Mouse (Mus musculus): Measurements from ENCODE around the gene Gpa33. TPM values are rescaled to one million over a fixed set of nuclear protein-coding genes. Genes with fewer than 3 reads are reported as not detected.
"Not testable (repeated sequence)": the region's sequence is repeated elsewhere in the genome, so short reads cannot be mapped to it uniquely, and the experiment has no call there.

The Gpa33 gene
- total RNA-seq, 1 experiment from 2014 or later: not detected

DNA sequence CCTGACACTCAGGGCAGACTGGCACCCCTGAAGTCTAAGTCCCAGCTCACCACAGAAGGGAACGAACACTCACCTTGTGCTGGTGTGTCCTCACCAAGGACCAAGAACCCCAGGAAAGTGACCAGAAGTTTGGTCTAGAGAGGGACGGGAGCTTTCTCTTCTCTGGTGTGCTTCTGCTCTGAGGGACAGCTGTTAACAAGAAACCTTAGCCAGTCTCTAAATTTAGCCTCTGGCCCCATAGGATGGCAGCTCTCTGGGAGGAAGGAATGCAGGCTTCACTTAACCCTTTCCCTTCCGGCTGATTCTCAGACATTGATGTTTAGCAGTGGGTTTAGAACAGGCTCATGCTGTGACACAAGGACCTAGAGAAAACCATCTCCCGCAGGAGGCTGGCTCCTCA, 2.3 kb upstream of the Gpa33 start, which contains the start of gene Dusp27:
TSS of gene Dusp27 (minus strand) at position 204 of the 400 bp plus-strand sequence.
- no peak for ATAC-seq (ENCODE audit: extremely low read depth, insufficient number of reproducible peaks, low FRiP score, poor library complexity, severe bottlenecking)

DNA sequence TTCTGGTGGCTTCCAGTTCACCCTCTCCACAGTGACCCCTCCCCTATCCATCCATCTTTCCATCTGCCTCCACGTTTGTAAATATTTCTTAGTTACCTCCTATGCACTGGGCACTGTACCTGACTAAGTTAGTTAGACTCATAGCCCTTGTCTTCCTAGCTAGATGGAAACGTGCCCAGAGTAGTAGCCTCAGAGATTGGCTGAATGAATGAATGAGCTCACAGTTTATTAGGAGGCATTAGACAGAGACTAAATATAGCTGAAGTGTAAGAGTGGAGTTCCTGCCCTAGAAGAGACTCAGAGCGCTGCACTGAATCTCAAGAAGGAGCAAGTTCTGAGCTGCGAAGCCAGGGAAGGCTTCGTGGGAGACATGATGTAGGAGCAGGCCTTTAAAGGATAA, 1.5 kb upstream of the Gpa33 start:
- no peak for ATAC-seq (ENCODE audit: extremely low read depth, insufficient number of reproducible peaks, low FRiP score, poor library complexity, severe bottlenecking)

DNA sequence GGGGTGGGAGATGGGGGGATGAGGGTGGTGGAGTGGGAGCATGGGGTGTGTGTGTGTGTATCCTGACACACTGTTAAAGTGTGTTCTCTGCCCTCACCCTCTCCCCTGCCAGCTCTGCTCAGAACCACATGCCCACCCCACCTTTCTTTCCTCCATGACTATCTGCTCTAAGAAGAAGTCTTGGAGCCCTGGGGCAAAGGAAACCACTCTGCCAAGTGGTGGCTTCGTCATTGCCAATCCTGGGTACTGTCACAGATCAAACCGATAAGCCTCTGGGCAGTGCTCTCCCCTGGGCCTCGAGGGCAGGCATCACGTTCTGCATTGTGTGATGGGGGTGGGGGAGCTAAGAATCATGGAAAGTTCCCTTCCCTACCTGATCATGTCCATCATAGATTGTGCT, 2.3 kb downstream of the Gpa33 start:
- no peak for ATAC-seq (ENCODE audit: extremely low read depth, insufficient number of reproducible peaks, low FRiP score, poor library complexity, severe bottlenecking)

DNA sequence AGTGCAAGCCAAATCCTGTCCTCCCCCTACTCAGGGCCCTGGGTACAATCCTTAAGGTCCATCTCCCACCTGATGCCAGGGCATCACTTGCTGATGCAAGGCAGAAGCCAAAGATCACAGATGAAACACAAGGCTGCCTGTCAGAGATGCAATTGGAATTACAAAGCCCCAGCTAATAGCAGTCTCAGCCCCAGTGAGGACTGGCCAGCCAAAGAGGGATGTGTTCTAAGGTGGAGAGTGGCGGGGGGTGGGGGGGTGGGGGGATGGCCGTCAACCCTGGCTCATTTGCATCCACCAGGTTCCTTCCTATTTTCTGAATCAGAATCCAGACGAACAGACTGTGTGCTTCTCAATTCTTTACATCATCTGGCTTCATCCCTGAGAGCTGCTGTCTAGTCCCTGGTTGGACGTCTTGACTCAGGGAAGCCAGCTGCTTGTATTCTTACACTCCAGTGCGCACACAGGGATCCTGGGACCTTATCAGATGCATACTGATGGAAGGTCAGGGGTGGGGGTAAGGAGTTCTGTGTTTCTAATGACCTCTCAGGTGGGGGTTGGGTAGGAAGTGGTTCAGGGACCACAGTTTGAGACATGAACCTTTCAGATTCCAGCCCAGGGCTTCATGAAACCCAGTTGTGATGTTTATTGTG, 5.2 kb downstream of the Gpa33 start:
- no peak for ATAC-seq (ENCODE audit: extremely low read depth, insufficient number of reproducible peaks, low FRiP score, poor library complexity, severe bottlenecking)

- ATAC-seq (ENCODE audit: extremely low read depth, insufficient number of reproducible peaks, low FRiP score, poor library complexity, severe bottlenecking): no peak
Measured at GRCm38 (mm10) chr1:166137244-166137938, 7.4 kb downstream of the Gpa33 start.

- peak; percentile 54; the same call in 1 of the 2 replicates for ATAC-seq (ENCODE audit: extremely low read depth, insufficient number of reproducible peaks, low FRiP score, poor library complexity, severe bottlenecking)
Measured at GRCm38 (mm10) chr1:166138136-166138535, 8.1 kb downstream of the Gpa33 start.

- no peak for ATAC-seq (ENCODE audit: extremely low read depth, insufficient number of reproducible peaks, low FRiP score, poor library complexity, severe bottlenecking)
Measured at GRCm38 (mm10) chr1:166139113-166139512, 9.1 kb downstream of the Gpa33 start.

GRCm38 (mm10) chr1:166139620-166140184, 9.7 kb downstream of the Gpa33 start:
- ATAC-seq (ENCODE audit: extremely low read depth, insufficient number of reproducible peaks, low FRiP score, poor library complexity, severe bottlenecking): no peak

DNA sequence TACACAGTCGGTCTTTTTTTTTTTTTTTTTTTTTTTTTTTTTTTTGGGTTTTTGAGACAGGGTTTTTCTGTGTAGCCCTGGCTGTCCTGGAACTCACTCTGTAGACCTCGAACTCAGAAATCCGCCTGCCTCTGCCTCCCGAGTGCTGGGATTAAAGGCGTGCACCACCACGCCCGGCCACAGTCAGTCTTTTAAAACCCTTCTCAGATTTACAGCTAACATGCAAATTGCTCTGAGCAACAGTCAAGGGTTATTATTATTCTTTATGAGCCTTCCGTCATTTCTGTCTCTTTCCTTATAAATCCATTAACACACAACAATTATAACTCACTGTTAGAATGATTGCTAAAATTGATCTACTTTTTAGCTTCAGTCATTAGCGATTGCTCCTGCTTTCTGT, 11.8 kb downstream of the Gpa33 start:
- ATAC-seq (ENCODE audit: extremely low read depth, insufficient number of reproducible peaks, low FRiP score, poor library complexity, severe bottlenecking): not testable (repeated sequence)

GRCm38 (mm10) chr1:166142369-166142768, 12.3 kb downstream of the Gpa33 start:
- ATAC-seq (ENCODE audit: extremely low read depth, insufficient number of reproducible peaks, low FRiP score, poor library complexity, severe bottlenecking): no peak

DNA sequence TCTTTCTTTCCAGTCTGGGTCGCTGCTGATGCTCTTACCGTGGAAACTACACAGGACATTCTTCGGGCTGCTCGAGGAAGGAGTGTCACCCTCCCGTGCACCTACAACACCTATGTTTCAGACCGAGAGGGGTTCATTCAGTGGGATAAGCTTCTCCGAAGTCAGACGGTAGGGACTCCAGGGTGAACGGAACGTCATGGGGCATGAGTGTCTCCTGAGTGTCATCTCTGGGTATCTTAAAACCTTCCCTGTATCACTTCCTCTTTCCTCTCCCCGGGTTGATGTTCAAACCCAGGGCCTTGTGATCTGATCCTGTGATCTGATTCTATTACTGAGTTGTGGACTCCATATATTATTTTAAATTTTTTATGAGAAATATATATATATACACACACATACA, 16.6 kb downstream of the Gpa33 start:
- ATAC-seq (ENCODE audit: extremely low read depth, insufficient number of reproducible peaks, low FRiP score, poor library complexity, severe bottlenecking): no peak

DNA sequence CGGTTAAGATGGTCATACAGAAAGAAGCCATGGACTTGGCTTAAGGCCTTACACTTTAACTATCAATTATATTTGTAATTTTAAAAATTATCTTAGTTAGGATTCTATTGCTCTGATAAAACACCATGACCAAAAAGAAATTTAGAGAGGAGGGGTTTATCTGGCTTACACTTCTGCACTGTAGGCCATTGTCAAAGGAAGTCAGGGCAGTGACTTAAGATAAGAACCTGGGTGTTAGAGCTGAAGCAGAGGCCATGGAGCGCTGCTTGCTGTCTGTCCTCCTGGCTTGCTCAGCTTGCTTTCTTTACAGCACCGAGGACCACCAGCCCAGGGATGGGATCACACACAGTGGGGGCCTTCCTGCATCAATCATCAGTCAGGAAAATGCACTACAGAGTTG, 17.6 kb downstream of the Gpa33 start:
- ATAC-seq (ENCODE audit: extremely low read depth, insufficient number of reproducible peaks, low FRiP score, poor library complexity, severe bottlenecking): no peak

GRCm38 (mm10) chr1:166149441-166149840, 19.4 kb downstream of the Gpa33 start:
- no peak for ATAC-seq (ENCODE audit: extremely low read depth, insufficient number of reproducible peaks, low FRiP score, poor library complexity, severe bottlenecking)

DNA sequence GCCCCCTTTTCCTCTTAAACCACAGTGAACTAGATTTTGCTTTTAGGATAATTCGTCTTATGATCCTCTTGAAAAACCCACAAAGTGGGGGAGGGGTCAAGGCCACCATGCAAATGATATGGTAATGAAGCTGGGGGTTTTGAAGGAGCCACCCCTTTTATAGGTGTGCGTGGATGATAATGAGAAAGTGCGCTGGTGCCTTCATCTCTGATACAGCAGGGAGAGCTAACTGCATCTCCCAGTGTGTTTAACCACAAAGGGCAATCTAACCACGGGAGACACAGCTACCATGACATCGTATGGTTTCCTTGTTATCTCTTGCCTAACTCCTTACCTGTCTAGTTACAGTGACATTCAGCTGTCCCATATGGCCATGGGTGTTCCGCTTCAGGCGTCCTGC, 20.0 kb downstream of the Gpa33 start:
- ATAC-seq (ENCODE audit: extremely low read depth, insufficient number of reproducible peaks, low FRiP score, poor library complexity, severe bottlenecking): no peak

DNA sequence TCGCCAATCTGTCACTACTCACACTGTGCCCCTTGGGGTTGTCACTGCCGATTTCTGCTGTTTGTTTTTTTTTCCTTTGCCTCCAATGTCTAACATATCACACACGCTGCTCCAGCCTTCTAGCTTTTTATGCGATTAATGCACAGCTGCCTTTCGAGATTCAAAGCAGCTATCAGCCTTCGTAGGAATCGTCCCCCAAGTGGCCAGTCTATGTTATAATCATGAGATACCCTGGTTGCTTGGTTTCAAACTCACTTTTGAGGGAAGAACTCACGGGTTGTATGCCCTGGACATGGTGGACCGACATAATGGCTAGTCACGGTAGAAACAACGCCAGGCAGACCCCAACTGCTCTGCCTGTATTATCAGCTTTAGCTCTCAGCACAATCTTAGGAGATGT, 21.3 kb downstream of the Gpa33 start:
- no peak for ATAC-seq (ENCODE audit: extremely low read depth, insufficient number of reproducible peaks, low FRiP score, poor library complexity, severe bottlenecking)

DNA sequence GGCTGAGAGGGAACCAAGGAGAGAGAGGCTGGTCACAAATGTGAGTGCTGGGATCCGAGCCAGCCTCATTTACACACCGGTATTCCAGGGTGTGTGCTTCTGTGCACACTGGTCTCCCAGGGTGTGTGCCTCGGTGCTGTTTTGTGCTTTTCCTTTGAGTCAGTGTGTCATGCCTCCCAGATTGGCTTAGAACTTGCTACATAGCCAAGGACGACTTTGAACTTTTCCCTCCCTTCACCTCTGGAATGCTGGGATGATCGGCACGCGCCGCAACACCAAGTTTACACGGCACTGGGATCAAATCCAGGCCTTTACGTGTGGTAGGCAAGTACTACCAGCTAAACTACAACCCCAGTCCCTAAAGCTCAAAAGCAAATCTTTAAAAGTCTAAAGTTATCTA, 22.0 kb downstream of the Gpa33 start:
- ATAC-seq (ENCODE audit: extremely low read depth, insufficient number of reproducible peaks, low FRiP score, poor library complexity, severe bottlenecking): no peak

DNA sequence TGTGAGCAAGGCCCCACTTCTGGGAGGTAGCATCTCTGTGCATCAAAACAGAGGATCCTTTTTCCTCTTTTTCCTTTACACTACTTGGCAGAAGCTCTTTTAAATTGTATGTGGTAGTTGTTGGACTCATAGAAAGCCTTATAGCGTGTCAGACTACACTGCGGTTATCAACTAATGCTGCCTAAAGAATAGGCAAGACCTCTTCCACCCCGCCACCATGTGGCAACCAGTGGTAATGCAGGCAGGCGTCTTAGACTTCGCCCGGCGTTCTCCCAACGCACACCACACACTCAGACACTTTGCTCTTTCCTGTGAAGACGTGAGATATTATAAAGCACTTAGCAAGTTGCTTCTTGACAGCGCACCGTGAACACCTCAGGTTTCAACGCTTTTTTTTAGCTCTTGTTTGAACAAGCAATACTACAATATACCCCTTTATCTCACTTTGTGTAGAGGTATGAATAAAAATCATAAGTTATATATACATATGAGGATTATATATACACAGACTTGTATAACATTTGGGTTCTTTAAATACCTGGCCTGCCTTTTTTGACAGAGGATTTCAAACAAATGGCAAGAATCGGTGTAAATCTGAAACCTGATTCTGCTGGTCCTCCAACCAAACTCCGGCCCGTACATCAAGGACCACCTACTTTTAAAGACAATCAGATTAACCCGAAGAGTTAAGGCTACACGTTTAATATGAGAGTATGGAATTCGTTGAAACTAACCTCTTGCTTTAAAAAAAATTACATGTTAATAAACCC, 23.5 kb downstream of the Gpa33 start:
- peak; percentile 73 for ATAC-seq (ENCODE audit: extremely low read depth, insufficient number of reproducible peaks, low FRiP score, poor library complexity, severe bottlenecking)

DNA sequence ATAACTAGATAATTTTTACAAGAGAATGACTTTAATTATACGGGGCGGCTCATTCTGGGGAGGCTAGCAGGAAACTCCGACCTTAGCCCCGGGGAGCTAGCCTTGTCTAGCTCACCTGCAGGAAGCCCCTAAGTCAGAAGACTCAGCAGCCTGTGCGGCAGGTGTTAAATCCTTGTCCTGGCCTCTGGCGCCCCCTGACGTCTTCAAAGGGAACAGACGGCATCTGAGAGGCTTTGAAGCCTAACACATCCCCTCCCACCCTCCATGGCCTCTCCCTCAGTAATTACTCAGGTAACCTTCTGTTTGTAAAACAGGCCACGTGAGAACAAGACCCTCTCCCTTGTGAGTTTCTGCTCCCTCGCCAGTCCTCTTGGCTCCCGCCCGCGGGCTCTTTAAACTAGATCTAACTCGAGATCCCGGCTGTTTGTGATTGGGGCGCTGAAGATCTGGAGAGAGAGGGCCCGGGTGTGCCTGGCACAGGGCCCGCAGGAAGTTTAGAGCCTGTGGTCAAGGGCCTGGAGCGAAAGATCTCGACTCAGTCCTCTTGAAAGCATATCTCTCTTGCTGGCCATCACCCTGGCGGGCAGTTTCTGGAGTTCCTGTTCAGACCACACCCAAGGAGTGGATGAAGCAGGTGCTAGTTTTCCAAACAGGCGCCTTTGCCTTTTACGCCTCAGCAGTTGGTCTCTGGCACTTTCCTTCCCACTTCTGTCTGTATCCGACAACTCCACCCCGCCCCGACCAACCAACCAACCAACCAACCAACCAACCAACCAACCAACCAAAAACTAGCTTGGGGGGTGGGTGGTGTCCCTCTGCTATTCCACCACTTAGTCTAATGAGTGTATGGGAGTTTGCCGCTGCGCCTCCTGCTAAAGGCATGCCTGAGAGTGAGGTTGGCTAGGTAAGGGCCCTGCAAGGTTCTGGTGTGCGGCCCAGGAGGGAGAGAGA, 24.4 kb downstream of the Gpa33 start:
- peak; percentile 81 for ATAC-seq (ENCODE audit: extremely low read depth, insufficient number of reproducible peaks, low FRiP score, poor library complexity, severe bottlenecking)

- no peak for ATAC-seq (ENCODE audit: extremely low read depth, insufficient number of reproducible peaks, low FRiP score, poor library complexity, severe bottlenecking)
Measured at GRCm38 (mm10) chr1:166155113-166155494, 25.1 kb downstream of the Gpa33 start.

Data from neutrophil, adult 5-6 weeks (primary cell).